Mouse (Mus musculus) stomach, postnatal 0 days (tissue): ENCODE results near the gene Srgn. TPM values are rescaled to one million over a fixed set of nuclear protein-coding genes. Genes with fewer than 3 reads are reported as not detected.

ENCODE experiments used
- ATAC-seq: fragments of 200-750 bp; cut with Nextera tagmentation; 2 replicates; pipeline ENCODE4 v1.8.0; 2017; ENCODE audit not compliant: low FRiP score, low TSS enrichment
- DNase-seq: peaks from one replicate; pipeline ENCODE4 v3.0.0-alpha.2; 2016; ENCODE audit warnings: low spot score
- H3K27ac ChIP-seq: fragments of 300-500 bp; sonication (generic); replicated peaks from 2 replicates; pipeline ENCODE4 v1.5.1; 2014; ENCODE audit warnings: mild to moderate bottlenecking, control low read depth
- H3K27me3 ChIP-seq: fragments of 300-500 bp; sonication (generic); 2 replicates; pipeline ENCODE4 v1.6.1; 2014; ENCODE audit warnings: low read length; ENCODE audit not compliant: control insufficient read depth, insufficient read depth
- H3K36me3 ChIP-seq: fragments of 300-500 bp; sonication (generic); 2 replicates; pipeline ENCODE4 v1.6.1; 2014; ENCODE audit warnings: low read length, mixed read lengths; ENCODE audit not compliant: control insufficient read depth, insufficient read depth
- H3K4me1 ChIP-seq: fragments of 300-500 bp; sonication (generic); replicated peaks from 2 replicates; pipeline ENCODE4 v1.6.1; 2014; ENCODE audit warnings: antibody characterized with exemption; ENCODE audit not compliant: control insufficient read depth, insufficient read depth
- H3K4me2 ChIP-seq: fragments of 300-500 bp; sonication (generic); replicated peaks from 2 replicates; pipeline ENCODE4 v1.6.1; 2014; ENCODE audit warnings: low read depth, mild to moderate bottlenecking, control low read depth, moderate library complexity
- H3K4me3 ChIP-seq: fragments of 300-500 bp; sonication (generic); 2 replicates; pipeline ENCODE4 v1.5.1; 2014; ENCODE audit warnings: low read depth, low read length, control low read depth
- H3K9ac ChIP-seq: fragments of 300-500 bp; sonication (generic); 2 replicates; pipeline ENCODE4 v1.6.1; 2014; ENCODE audit warnings: mild to moderate bottlenecking, low read length, control low read depth, mixed read lengths
- H3K9me3 ChIP-seq: fragments of 300-500 bp; sonication (generic); 2 replicates; pipeline ENCODE4 v1.6.1; 2016; ENCODE audit warnings: low read length; ENCODE audit not compliant: control insufficient read depth
- CTCF ChIP-seq: IDR thresholded peaks from 2 replicates; pipeline ENCODE4 v1.5.1; 2016; ENCODE audit warnings: antibody characterized with exemption, low read depth, mild to moderate bottlenecking, moderate library complexity
- EP300 ChIP-seq: optimal IDR thresholded peaks from 2 replicates; pipeline ENCODE3; 2016; ENCODE audit warnings: antibody characterized with exemption
- WGBS: fragments of 180-500 bp; shearing (Covaris S2); extraction: QIAGEN DNeasy Blood & Tissue Kit; methylation state at CpG from one replicate; pipeline ENCODE4 v1.1.7; 2014; 5-methylcytosine and 5-hydroxymethylcytosine counted together
- polyA plus RNA-seq: library from polyadenylated mRNA; unstranded; fragments of >200 nt; fragmentation: Nextera tagmentation; extraction: Ambion mirVana; gene quantifications from 2 replicates; pipeline ENCODE4 v1.2.1, GENCODE M21; 2015

Gene Srgn
- polyA plus RNA-seq, 1 experiment from 2014 or later, result 14.2 TPM

DNA sequence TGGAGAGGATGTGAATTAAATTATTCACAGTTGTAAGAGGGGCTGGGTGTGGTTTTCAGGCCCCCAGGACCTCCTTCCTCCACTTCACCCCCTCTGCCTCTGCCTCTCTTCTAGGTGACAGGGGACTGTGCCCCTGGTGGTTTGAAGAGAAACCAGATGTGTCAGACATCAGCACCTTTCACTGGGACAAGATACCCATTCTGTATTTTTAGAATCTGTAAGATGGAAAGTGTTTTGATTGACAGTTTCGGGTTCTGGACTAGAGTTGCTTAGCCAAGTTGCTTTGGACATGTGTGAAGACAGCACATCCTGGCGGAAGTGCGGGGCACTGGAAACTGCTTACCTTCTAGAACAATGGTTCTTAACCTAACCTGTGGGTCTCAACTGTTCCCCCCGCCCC, 17.1 kb upstream of the Srgn start:
- no peak for TF ChIP-seq EP300
- TF ChIP-seq CTCF, result no peak
- no peak overlapping the region for H3K4me2 ChIP-seq
- no peak for DNase-seq
- H3K36me3 ChIP-seq, result no peaks in the 10 kb centered on the region
- no peak overlapping the region for H3K27ac ChIP-seq
- H3K9ac ChIP-seq, result no peak overlapping the region
- no peaks in the 10 kb centered on the region for H3K4me1 ChIP-seq
- no peaks in the 10 kb centered on the region for H3K9me3 ChIP-seq
- no peak overlapping the region for H3K4me3 ChIP-seq
- H3K27me3 ChIP-seq, result no peaks in the 10 kb centered on the region
- 86% methylated on average over 4 of the region's 4 CpGs for WGBS
- ATAC-seq, result no peak

DNA sequence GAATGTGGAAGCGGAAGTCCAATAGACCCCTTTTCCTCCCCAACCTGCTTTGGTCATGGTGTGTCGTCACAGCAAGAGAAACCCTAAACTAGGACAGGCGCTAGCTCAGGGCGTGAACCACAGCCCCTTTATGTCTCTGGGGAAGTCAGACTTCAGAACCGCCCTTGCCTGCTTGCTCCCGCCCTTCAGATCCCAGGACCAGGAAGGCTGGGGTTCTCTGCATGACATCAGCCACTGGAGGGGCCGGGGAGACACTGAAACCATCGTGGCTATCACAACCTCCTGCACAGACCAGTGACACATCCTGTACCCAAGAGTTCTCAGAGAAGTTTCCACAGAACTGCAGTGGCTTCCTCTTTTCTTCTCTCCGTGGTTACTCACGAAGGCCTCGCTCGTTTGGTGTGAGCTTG, 16.2 kb upstream of the Srgn start:
- no peaks in the 10 kb centered on the region for H3K4me1 ChIP-seq
- DNase-seq (no peak), ATAC-seq (peak; percentile 53; the same call in 1 of the 2 replicates)
- no peak overlapping the region for H3K4me2 ChIP-seq
- no peaks in the 10 kb centered on the region for H3K27me3 ChIP-seq
- H3K27ac ChIP-seq, result no peak overlapping the region
- H3K9ac ChIP-seq, result no peak overlapping the region
- no peak overlapping the region for H3K4me3 ChIP-seq
- H3K9me3 ChIP-seq, result no peaks in the 10 kb centered on the region
- no peaks in the 10 kb centered on the region for H3K36me3 ChIP-seq
- 78% methylated on average over 12 of the region's 12 CpGs for WGBS
- TF ChIP-seq EP300, result no peak

DNA sequence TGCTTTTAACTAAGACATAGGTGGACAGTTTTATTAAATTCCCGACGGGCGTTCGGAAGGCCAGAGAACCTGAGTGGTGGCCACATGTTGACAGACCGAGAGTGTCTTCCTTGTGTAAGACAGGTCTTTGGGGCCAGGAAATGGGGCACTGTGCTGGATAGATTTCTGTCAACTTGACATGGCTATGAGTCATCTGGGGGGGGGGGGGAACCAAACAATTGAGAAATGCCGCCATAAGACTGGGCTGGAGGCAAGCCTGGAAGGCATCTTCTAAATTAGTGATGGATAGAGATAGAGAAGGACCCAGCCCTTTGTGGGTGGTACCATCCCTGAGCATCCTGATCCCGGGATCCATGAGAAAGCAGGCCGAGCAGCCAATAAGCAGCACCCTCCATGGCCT, 15.7 kb upstream of the Srgn start:
- no peaks in the 10 kb centered on the region for H3K4me1 ChIP-seq
- TF ChIP-seq CTCF (no peak), EP300 (no peak)
- H3K27me3 ChIP-seq, result no peaks in the 10 kb centered on the region
- 89% methylated on average over 8 of the region's 8 CpGs for WGBS
- H3K27ac ChIP-seq, result no peak overlapping the region
- no peak overlapping the region for H3K4me3 ChIP-seq
- H3K36me3 ChIP-seq, result no peaks in the 10 kb centered on the region
- no peak for DNase-seq
- no peak overlapping the region for H3K4me2 ChIP-seq
- no peak overlapping the region for H3K9ac ChIP-seq
- H3K9me3 ChIP-seq, result no peaks in the 10 kb centered on the region
- no peak for ATAC-seq

DNA sequence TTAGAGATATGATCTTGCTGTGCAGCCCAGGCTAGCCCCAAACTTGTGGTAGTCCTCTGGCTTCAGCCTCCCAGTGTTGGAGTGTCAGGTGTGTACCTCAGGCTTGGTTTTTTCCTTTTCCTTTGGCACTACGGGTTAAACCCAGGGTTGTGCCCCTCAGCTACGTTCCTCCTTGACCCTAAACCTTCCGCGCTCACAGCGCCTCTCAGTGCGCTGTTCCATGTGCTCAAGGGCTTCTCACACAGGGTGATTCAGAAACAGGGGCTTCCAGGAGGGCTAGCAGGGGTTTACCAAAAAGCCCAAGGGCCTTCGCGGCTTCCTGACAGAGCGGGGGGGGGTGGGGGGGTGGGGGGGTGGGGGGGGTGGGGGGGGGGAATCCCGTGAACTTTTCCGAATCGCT, 15.3 kb upstream of the Srgn start:
- no peak overlapping the region for H3K4me2 ChIP-seq
- no peak overlapping the region for H3K4me3 ChIP-seq
- no peak overlapping the region for H3K27ac ChIP-seq
- ATAC-seq (no peak), DNase-seq (no peak)
- no peaks in the 10 kb centered on the region for H3K27me3 ChIP-seq
- H3K9me3 ChIP-seq, result no peaks in the 10 kb centered on the region
- no peaks in the 10 kb centered on the region for H3K4me1 ChIP-seq
- no peaks in the 10 kb centered on the region for H3K36me3 ChIP-seq
- TF ChIP-seq EP300, result no peak
- no peak for TF ChIP-seq CTCF
- WGBS, result 96% methylated on average over 9 of the region's 12 CpGs
- H3K9ac ChIP-seq, result no peak overlapping the region

DNA sequence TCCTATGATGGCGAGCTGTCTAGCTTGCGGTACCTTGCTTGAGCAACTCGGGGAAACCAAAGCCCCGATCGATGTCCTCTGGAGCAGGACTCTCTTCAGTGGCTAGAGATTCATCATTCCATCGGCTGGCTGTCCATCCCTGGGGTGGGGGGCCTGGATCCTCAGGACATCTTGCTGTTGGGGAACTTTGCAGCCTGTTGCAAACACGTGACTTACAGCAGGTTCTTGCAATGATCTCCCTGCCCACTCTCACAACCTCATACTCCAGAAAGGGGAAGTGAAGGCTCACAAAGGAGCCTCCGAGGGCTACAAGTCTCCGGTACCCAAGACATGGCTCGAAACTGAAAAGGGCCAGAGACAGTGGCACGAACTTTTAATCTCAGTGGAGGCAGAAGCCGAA, 14.2 kb upstream of the Srgn start:
- H3K4me2 ChIP-seq, result no peak overlapping the region
- H3K36me3 ChIP-seq, result no peaks in the 10 kb centered on the region
- H3K27ac ChIP-seq, result no peak overlapping the region
- H3K4me3 ChIP-seq, result no peak overlapping the region
- DNase-seq (no peak), ATAC-seq (no peak)
- TF ChIP-seq CTCF, result no peak
- no peak for TF ChIP-seq EP300
- H3K4me1 ChIP-seq, result no peaks in the 10 kb centered on the region
- no peaks in the 10 kb centered on the region for H3K9me3 ChIP-seq
- no peak overlapping the region for H3K9ac ChIP-seq
- no peaks in the 10 kb centered on the region for H3K27me3 ChIP-seq
- WGBS, result 91% methylated on average over 12 of the region's 12 CpGs

DNA sequence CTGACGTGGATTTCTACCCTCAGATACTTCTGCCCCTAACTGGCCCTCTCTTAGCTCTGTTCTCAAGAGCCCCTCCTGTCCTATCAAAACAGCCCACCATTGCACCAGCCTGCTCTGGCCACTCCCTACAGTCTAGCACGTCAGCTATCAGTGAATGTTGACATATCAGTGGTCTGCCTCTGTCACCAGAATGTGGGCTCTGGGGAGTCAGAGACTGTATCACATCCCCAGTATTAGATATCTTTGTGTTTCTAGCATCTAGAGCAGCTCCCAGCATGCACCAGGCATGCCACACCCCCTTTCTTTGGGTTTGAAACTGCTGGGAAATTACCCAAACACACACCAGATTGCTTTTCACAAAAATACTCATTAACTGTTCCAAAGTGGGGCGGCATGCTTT, 13.5 kb upstream of the Srgn start:
- H3K36me3 ChIP-seq, result no peaks in the 10 kb centered on the region
- no peak for TF ChIP-seq CTCF
- no peak for TF ChIP-seq EP300
- no peak for ATAC-seq
- 55% methylated on average over 3 of the region's 3 CpGs for WGBS
- no peak overlapping the region for H3K27ac ChIP-seq
- no peak overlapping the region for H3K9ac ChIP-seq
- H3K27me3 ChIP-seq, result no peaks in the 10 kb centered on the region
- no peak overlapping the region for H3K4me2 ChIP-seq
- H3K9me3 ChIP-seq, result no peaks in the 10 kb centered on the region
- no peaks in the 10 kb centered on the region for H3K4me1 ChIP-seq
- DNase-seq, result no peak
- H3K4me3 ChIP-seq, result no peak overlapping the region
